Mouse (Mus musculus) testis, adult 2 months (tissue): Measurements from ENCODE around the gene Scnn1b.

Experiments used
- CTCF ChIP-seq: fragments of 200-500 bp; IDR thresholded peaks from 2 replicates; pipeline ENCODE4 v1.5.1; 2012; ENCODE audit warnings: low read depth, mild to moderate bottlenecking, inconsistent platforms, low read length, moderate library complexity; ENCODE audit not compliant: control insufficient read depth, insufficient read depth, insufficient replicate concordance
- POLR2A ChIP-seq: fragments of 200-500 bp; IDR thresholded peaks from 2 replicates; pipeline ENCODE4 v1.6.1; 2012; ENCODE audit warnings: low read depth, mild to moderate bottlenecking, inconsistent platforms, low read length, moderate library complexity; ENCODE audit not compliant: control insufficient read depth

GRCm38 (mm10) chr7:121890636-121891360, 26.0 kb downstream of the Scnn1b start:
- TF ChIP-seq POLR2A (no peak), CTCF (no peak)
